In genomic region chr9:60665535-60665934, GRCm38 (mm10) we compare ENCODE assay signal across 25 mouse cellular contexts. TPM values are rescaled to one million over a fixed set of nuclear protein-coding genes. Genes with fewer than 3 reads are reported as not detected.
DNase-seq lines count a peak whose midpoint lies in the region; ATAC-seq and TF ChIP-seq lines count a peak whose summit lies in the region.
"Had no signal": no experiment of that assay in that cellular context is flagged by ENCODE, and none has a peak within 500 bp of the region (broad histone marks: within the 10 kb centered on the region; RNA-seq: fewer than 3 reads in every experiment).

No protein-coding gene starts in this region.

- DNase-seq in gastrocnemius, adult 2 months: no peak
- no peak for DNase-seq in gastrocnemius, adult 8-10 months (ENCODE audit: low spot score in 2 of 2)
- DNase-seq in midbrain, embryonic 11.5 days (ENCODE audit: low spot score, missing footprints): peak; percentile 62
- DNase-seq in midbrain, embryonic 10.5 days (ENCODE audit: low spot score): no peak
- no peak for DNase-seq in ES-E14 (ENCODE audit: low read depth, low spot score)
- no peak for DNase-seq in thymus, postnatal 10 days (ENCODE audit: low spot score in 2 of 2)
- DNase-seq in heart, postnatal 36 days: no peak
- DNase-seq: adrenal gland, adult 2 months; adrenal gland, adult 8-10 months; adrenal gland, postnatal 10 days; adrenal gland, postnatal 14 days; adrenal gland, postnatal 25 days; adrenal gland, postnatal 36 days; B cell, adult 2 months; cerebellum, adult 11 months; cerebellum, adult 11-12 months; cerebellum, adult 18-20 months; cerebellum, adult 2 months had no signal

- H3K4me2 ChIP-seq in midbrain, embryonic 11.5 days: no peak overlapping the region

- 0 out of 2 replicates have a peak, but pooled peaks cover 8% of the 10 kb centered on the region for H3K36me3 ChIP-seq in midbrain, embryonic 11.5 days (ENCODE audit: control insufficient read depth, insufficient read depth, low read length)
- peaks cover 62% of the 10 kb centered on the region for H3K36me3 ChIP-seq in midbrain, embryonic 10.5 days
- H3K36me3 ChIP-seq in ES-E14 (ENCODE audit: control insufficient read depth, insufficient read depth, low read length, poor library complexity, severe bottlenecking): no peaks in the 10 kb centered on the region
- H3K36me3 ChIP-seq: G1E had no signal

- H3K27me3 ChIP-seq in midbrain, embryonic 11.5 days (ENCODE audit: control insufficient read depth, insufficient read depth, low read length): no peaks in the 10 kb centered on the region
- H3K27me3 ChIP-seq in midbrain, embryonic 10.5 days (ENCODE audit: low read depth, poor library complexity, severe bottlenecking): no peaks in the 10 kb centered on the region
- H3K27me3 ChIP-seq: CH12.LX, Patski had no signal

- H3K9me3 ChIP-seq in midbrain, embryonic 11.5 days (ENCODE audit: control insufficient read depth, low read length): no peaks in the 10 kb centered on the region
- H3K9me3 ChIP-seq in midbrain, embryonic 10.5 days (replicated peaks): no peaks in the 10 kb centered on the region
- no peaks in the 10 kb centered on the region for H3K9me3 ChIP-seq in ES-E14 (ENCODE audit: control insufficient read depth, insufficient read depth, low read depth, low read length)
- H3K9me3 ChIP-seq: G1E had no signal

- no peak for TF ChIP-seq CTCF in gastrocnemius, adult 2 months (IDR thresholded peaks at IDR 0.05)

- H3K4me1 ChIP-seq in midbrain, embryonic 11.5 days (ENCODE audit: control insufficient read depth, insufficient read depth, low read length): no peaks in the 10 kb centered on the region
- H3K4me1 ChIP-seq in midbrain, embryonic 10.5 days: no peaks in the 10 kb centered on the region
- H3K4me1 ChIP-seq in ES-E14 (ENCODE audit: control insufficient read depth in 2 of 2, insufficient read depth in 2 of 2, low read length in 2 of 2, poor library complexity in 1 of 2): no peaks in the 10 kb centered on the region
- H3K4me1 ChIP-seq in brown adipose tissue, adult 24 weeks (ENCODE audit: control insufficient read depth, insufficient read depth, insufficient read length, low read length): peaks cover 5% of the 10 kb centered on the region

- 97% methylated on average over 3 of the region's 3 CpGs for WGBS in midbrain, embryonic 11.5 days
- WGBS in midbrain, embryonic 10.5 days: 95% methylated on average over 3 of the region's 3 CpGs

- ATAC-seq in midbrain, embryonic 11.5 days (ENCODE audit: low FRiP score): no peak
- ATAC-seq: activated CD4-positive, CD25-positive, alpha-beta regulatory T cell, adult 4 months; CD4-positive, CD25-positive, alpha-beta regulatory T cell, adult 4 months; Patski had no signal

- H3K9ac ChIP-seq in midbrain, embryonic 11.5 days (ENCODE audit: low read length): no peak overlapping the region
- H3K9ac ChIP-seq in ES-E14 (ENCODE audit: insufficient read depth, low read depth, low read length, poor library complexity, severe bottlenecking): no peak overlapping the region

- intact Hi-C loops in gastrocnemius, adult 2 months (cut with DNase I): no loop called here
- intact Hi-C loops in heart, postnatal 36 days (cut with DNase I): no loop called here

- H3K4me3 ChIP-seq in gastrocnemius, adult 2 months: no peak overlapping the region
- no peak overlapping the region for H3K4me3 ChIP-seq in midbrain, embryonic 11.5 days (ENCODE audit: low read depth, low read length)
- no peak overlapping the region for H3K4me3 ChIP-seq in midbrain, embryonic 10.5 days
- no peak overlapping the region for H3K4me3 ChIP-seq in ES-E14 (ENCODE audit: insufficient read depth in 1 of 2, low read depth in 1 of 2, low read length in 2 of 2, poor library complexity in 1 of 2, severe bottlenecking in 1 of 2)
- no peak overlapping the region for H3K4me3 ChIP-seq in brown adipose tissue, adult 24 weeks (ENCODE audit: insufficient read depth, low read depth, low read length)

- H3K27ac ChIP-seq in gastrocnemius, adult 2 months: 0 out of 2 replicates have a peak overlapping the region, but pooled peaks have one; percentile 76
- H3K27ac ChIP-seq in midbrain, embryonic 11.5 days (ENCODE audit: low read depth, low read length): no peak overlapping the region
- H3K27ac ChIP-seq in midbrain, embryonic 10.5 days (replicated peaks): no peak overlapping the region
- no peak overlapping the region for H3K27ac ChIP-seq in ES-E14 (ENCODE audit: insufficient read depth, low read depth, low read length, poor library complexity, severe bottlenecking)
- H3K27ac ChIP-seq in brown adipose tissue, adult 24 weeks (replicated peaks; ENCODE audit: low read depth, low read length): peak overlapping the region; percentile 48

- in situ Hi-C loops in ES-E14 (cut with MboI; ENCODE audit: low sequenced_read_pairs in 2 of 2, unreplicated experiment in 2 of 2): no loop called here

TF ChIP-seq in ES-E14, 5 proteins besides CTCF, POLR2A, EP300 and RAD21:
- no peak for TF ChIP-seq HCFC1 (IDR thresholded peaks at IDR 0.05; ENCODE audit: borderline replicate concordance, insufficient read depth, low read length)
- no peak for TF ChIP-seq ZNF384 (IDR thresholded peaks at IDR 0.05; ENCODE audit: low read depth, low read length)
- peak; percentile 83 for TF ChIP-seq CHD2 (IDR thresholded peaks at IDR 0.05; ENCODE audit: low read depth, low read length)
- TF ChIP-seq MAFK (IDR thresholded peaks at IDR 0.05; ENCODE audit: insufficient read depth, low read depth, low read length): no peak
- no peak for TF ChIP-seq ZC3H11A (IDR thresholded peaks at IDR 0.05; ENCODE audit: borderline replicate concordance, low read depth, low read length)

RNA-seq across cellular contexts. Expression of gene Lrrc49, which starts 22.4 kb away (rescaled TPM):
- 1 to 10 TPM; 2.5 to 3.2 TPM for total RNA-seq in gastrocnemius, adult 2 months (2021)
- total RNA-seq in gastrocnemius, adult 8-10 months (2022): 1 to 10 TPM; 1.7 to 3.3 (median 1.9) TPM
- 51.6 and 56.0 TPM in 2 replicates for polyA plus RNA-seq in midbrain, embryonic 11.5 days (2014; fragmentation: Nextera tagmentation; extraction: Ambion mirVana)
- polyA plus RNA-seq in midbrain, embryonic 10.5 days (2016; fragmentation: Nextera tagmentation; extraction: Ambion mirVana): 27.6 and 38.9 TPM in 2 replicates
- 3.4 and 3.7 TPM in 2 replicates for total RNA-seq in ES-E14 (2012; rRNA removed)
- 1.1 TPM in 2 replicates for polyA plus RNA-seq in brown adipose tissue, adult 24 weeks (2012; ENCODE audit: insufficient read depth, insufficient read length, missing spikeins)
- 1 to 10 TPM; 3.7 to 4.2 TPM for total RNA-seq in heart, postnatal 36 days (2021)

RNA-seq across cellular contexts. Expression of gene Larp6, which starts 47.3 kb away (rescaled TPM):
- total RNA-seq in gastrocnemius, adult 2 months (2021): 1 to 10 TPM; 1.1 to 2.2 TPM
- total RNA-seq in gastrocnemius, adult 8-10 months (2022): 1 to 10 TPM in 2 of 4 experiments, under 1 TPM in 2; 0.80 to 2.2 (median 1.3) TPM
- polyA plus RNA-seq in midbrain, embryonic 11.5 days (2014; fragmentation: Nextera tagmentation; extraction: Ambion mirVana): 2.5 and 2.9 TPM in 2 replicates
- polyA plus RNA-seq in midbrain, embryonic 10.5 days (2016; fragmentation: Nextera tagmentation; extraction: Ambion mirVana): 1.2 and 1.9 TPM in 2 replicates
- total RNA-seq in ES-E14 (2012; rRNA removed): 0.16 and 0.62 TPM in 2 replicates
- 0.44 and 0.92 TPM in 2 replicates for polyA plus RNA-seq in brown adipose tissue, adult 24 weeks (2012; ENCODE audit: insufficient read depth, insufficient read length, missing spikeins)
- 1 to 10 TPM; 1.7 to 2.3 TPM for total RNA-seq in heart, postnatal 36 days (2021)
- total RNA-seq: CH12.LX, G1E, MEL had no signal
- polyA plus RNA-seq: activated CD4-positive, CD25-positive, alpha-beta regulatory T cell, adult 4 months; CD4-positive, CD25-positive, alpha-beta regulatory T cell, adult 4 months; G1E; Patski had no signal

Comparison
In these comparisons a context has a peak if more than half of its experiments do, and no peak if none do; other contexts are left out.
1. H3K27ac ChIP-seq: peak in gastrocnemius, adult 2 months (single experiment) and brown adipose tissue, adult 24 weeks (single experiment); none in midbrain, embryonic 11.5 days (single experiment), midbrain, embryonic 10.5 days (single experiment) and ES-E14 (single experiment).